Mouse (Mus musculus): ENCODE results near the gene 1700021F05Rik. TPM values are rescaled to one million over a fixed set of nuclear protein-coding genes. Genes with fewer than 3 reads are reported as not detected.

Gene 1700021F05Rik
- polyA plus RNA-seq, 1 experiment from 2014 or later: 84.7 TPM

DNA sequence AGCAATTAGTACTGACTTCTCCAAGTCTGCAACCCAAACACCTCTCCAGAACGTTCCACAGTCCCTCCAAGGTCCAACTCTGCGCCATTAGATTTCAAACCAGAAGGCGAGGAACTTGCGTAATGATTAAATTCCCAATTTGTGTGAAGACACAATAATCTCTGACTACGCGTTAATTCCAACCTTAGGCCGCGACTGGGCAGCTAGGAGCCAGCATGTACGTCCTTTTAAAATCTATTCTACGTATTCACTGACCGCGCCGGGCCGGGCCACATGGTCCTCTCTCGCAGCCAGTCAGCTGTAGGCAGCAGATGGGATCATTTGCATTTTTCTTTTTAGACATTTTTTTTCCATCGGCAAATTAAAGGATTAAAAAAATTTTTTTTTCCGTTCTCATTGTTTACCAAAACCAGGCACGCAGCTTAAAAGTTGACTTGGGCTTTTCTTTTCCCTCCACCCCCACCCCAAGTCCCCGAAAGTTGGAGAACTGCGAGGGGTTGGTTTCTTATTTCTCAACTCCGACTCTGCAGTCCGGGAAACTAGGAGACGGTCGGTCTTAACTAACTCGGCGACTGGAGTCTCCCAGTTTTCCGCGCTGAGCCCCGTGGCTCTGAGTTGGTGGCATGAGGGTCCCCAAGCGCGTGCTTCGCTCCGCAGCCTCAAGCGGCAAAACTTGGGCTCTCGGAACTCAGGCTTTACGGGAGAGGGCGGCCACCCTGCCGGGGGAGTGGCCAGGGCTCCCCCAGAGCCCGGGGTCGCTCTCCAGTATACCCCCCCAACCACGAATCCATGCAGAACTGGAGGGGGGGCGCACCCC is 62.7 kb downstream of the 1700021F05Rik start:
- DNase-seq (ENCODE audit: low spot score) (peak; percentile 87), ATAC-seq (replicated peaks; ENCODE audit: low FRiP score, low read depth) (peak; percentile 20)
- peak overlapping the region; percentile 100 for H3K4me2 ChIP-seq (ENCODE audit: low read length)
- H3K4me3 ChIP-seq (replicated peaks; ENCODE audit: low read depth, low read length): peak overlapping the region; percentile 92
- H3K9ac ChIP-seq (ENCODE audit: low read depth, low read length): peak overlapping the region; percentile 97
- H3K4me1 ChIP-seq (replicated peaks; ENCODE audit: insufficient read depth, low read length): peaks cover 16% of the 10 kb centered on the region; the same call in 1 of the 2 replicates
- peak overlapping the region; percentile 98 for H3K27ac ChIP-seq
- no peaks in the 10 kb centered on the region for H3K27me3 ChIP-seq (ENCODE audit: insufficient read depth, low read length)
- no peaks in the 10 kb centered on the region for H3K9me3 ChIP-seq (replicated peaks; ENCODE audit: low read length)
- no peaks in the 10 kb centered on the region for H3K36me3 ChIP-seq (ENCODE audit: insufficient read depth, low read length)
- no peak for TF ChIP-seq CTCF (IDR thresholded peaks at IDR 0.05; ENCODE audit: low read depth)
- WGBS: 2% methylated on average over 42 of the region's 42 CpGs

DNA sequence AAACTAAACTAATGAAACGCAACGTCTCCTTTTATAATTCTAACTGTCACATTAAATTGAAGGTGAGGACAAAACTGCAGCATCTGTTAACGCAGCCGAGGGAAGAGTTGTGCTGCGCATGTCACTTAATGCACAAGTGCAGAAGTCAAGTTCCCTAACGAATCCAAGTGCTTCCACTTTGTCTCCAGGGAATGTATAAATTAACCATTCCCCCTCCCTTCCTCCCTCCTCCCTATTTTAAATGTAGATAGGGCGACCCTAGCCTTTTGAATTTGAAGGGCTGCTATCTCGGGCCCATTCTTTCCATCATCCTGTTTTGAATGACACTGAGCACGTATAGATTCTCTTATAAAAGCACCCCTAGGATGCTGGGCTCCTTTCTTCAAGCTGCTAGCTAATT is 63.3 kb downstream of the 1700021F05Rik start:
- Histone ChIP-seq H3K36me3 (ENCODE audit: insufficient read depth, low read length) (no peaks in the 10 kb centered on the region), H3K9ac (ENCODE audit: low read depth, low read length) (0 out of 2 replicates have a peak overlapping the region, but pooled peaks have one; percentile 97), H3K4me3 (replicated peaks; ENCODE audit: low read depth, low read length) (peak overlapping the region; percentile 92), H3K27ac (peak overlapping the region; percentile 98), H3K9me3 (replicated peaks; ENCODE audit: low read length) (no peaks in the 10 kb centered on the region), H3K27me3 (ENCODE audit: insufficient read depth, low read length) (no peaks in the 10 kb centered on the region), H3K4me1 (replicated peaks; ENCODE audit: insufficient read depth, low read length) (peaks cover 16% of the 10 kb centered on the region; the same call in 1 of the 2 replicates), H3K4me2 (ENCODE audit: low read length) (peak overlapping the region; percentile 100)
- no peak for DNase-seq (ENCODE audit: low spot score)
- TF ChIP-seq CTCF (IDR thresholded peaks at IDR 0.05; ENCODE audit: low read depth): no peak
- WGBS: 19% methylated on average over 9 of the region's 9 CpGs
- no peak for ATAC-seq (replicated peaks; ENCODE audit: low FRiP score, low read depth)

DNA sequence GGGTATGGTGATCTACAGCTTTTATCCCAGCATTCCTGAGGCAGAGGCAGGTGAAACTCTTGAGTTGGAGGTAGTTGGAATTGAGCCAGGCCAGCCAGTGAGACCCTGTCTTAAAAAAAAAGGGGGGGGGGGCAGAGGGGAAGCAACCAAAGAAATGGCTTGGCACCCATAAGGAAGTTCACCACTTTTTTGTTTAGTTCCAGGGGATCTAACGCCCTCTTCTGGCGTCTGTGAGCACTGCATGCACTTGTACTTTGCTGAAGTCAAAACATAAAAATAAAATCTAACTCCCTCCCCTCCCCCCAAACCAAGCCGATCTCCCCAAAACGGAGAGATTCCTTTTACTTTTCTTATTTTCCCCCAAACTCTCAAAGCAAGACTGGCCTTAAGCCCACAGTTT is 65.4 kb downstream of the 1700021F05Rik start:
- no peak overlapping the region for H3K9ac ChIP-seq (ENCODE audit: low read depth, low read length)
- no peak overlapping the region for H3K27ac ChIP-seq
- peak; percentile 67 for TF ChIP-seq CTCF (IDR thresholded peaks at IDR 0.05; ENCODE audit: low read depth)
- peaks cover 6% of the 10 kb centered on the region; the same call in 1 of the 2 replicates for H3K4me1 ChIP-seq (replicated peaks; ENCODE audit: insufficient read depth, low read length)
- no peaks in the 10 kb centered on the region for H3K9me3 ChIP-seq (replicated peaks; ENCODE audit: low read length)
- WGBS: 54% methylated on average over 4 of the region's 4 CpGs
- H3K4me2 ChIP-seq (ENCODE audit: low read length): no peak overlapping the region
- no peak overlapping the region for H3K4me3 ChIP-seq (replicated peaks; ENCODE audit: low read depth, low read length)
- DNase-seq (ENCODE audit: low spot score) (no peak), ATAC-seq (replicated peaks; ENCODE audit: low FRiP score, low read depth) (no peak)
- H3K36me3 ChIP-seq (ENCODE audit: insufficient read depth, low read length): no peaks in the 10 kb centered on the region
- no peaks in the 10 kb centered on the region for H3K27me3 ChIP-seq (ENCODE audit: insufficient read depth, low read length)

Other genes starting within 250 kb of the 1700021F05Rik start
- 2.8 TPM in 2 replicates for gene Bend3, start 62.2 kb downstream of the 1700021F05Rik start, polyA plus RNA-seq (2015; fragmentation: Nextera tagmentation; extraction: Ambion mirVana)
- gene Gm9803, start 16.9 kb downstream of the 1700021F05Rik start, polyA plus RNA-seq (2015; fragmentation: Nextera tagmentation; extraction: Ambion mirVana): 11.8 and 17.4 TPM in 2 replicates
- gene Cd24a, start 37.3 kb upstream of the 1700021F05Rik start, polyA plus RNA-seq (2015; fragmentation: Nextera tagmentation; extraction: Ambion mirVana): 486 and 489 TPM in 2 replicates